Mouse (Mus musculus) MEL (cell line): ENCODE results near the gene Lect2. TPM values are rescaled to one million over a fixed set of nuclear protein-coding genes. Genes with fewer than 3 reads are reported as not detected.

ENCODE experiments used
- DNase-seq: peaks from one replicate; pipeline ENCODE4 v3.0.0; 2011; ENCODE audit warnings: low read depth, low spot score
- H3K27ac ChIP-seq: 2 replicates; pipeline ENCODE4 v1.5.1; 2012; ENCODE audit warnings: low read depth, mild to moderate bottlenecking, control low read depth, low read length, moderate library complexity; ENCODE audit not compliant: control insufficient read depth
- H3K27me3 ChIP-seq, 2 experiments: fragments of 150-350 bp in 1 of 2; sonication (generic) in 1 of 2; 2 replicates each; pipeline ENCODE4 v1.6.1; 2012; ENCODE audit warnings: low read length in 2 of 2, mild to moderate bottlenecking in 2 of 2, improper control_type of control experiment in 1 of 2, moderate library complexity in 1 of 2; ENCODE audit not compliant: insufficient read depth in 2 of 2, control insufficient read depth in 1 of 2
- H3K36me3 ChIP-seq, 2 experiments: 2 replicates each; pipeline ENCODE4 v1.6.1; 2012 to 2014; ENCODE audit warnings: low read length in 2 of 2, improper control_type of control experiment in 1 of 2, inconsistent platforms in 1 of 2, mild to moderate bottlenecking in 1 of 2; ENCODE audit not compliant: insufficient read depth in 2 of 2, control insufficient read depth in 1 of 2
- H3K4me1 ChIP-seq, 2 experiments: fragments of 150-350 bp in 1 of 2; sonication (generic) in 1 of 2; 2 replicates each; pipeline ENCODE4 v1.6.1; 2012; ENCODE audit warnings: low read length in 2 of 2, improper control_type of control experiment in 1 of 2, mild to moderate bottlenecking in 1 of 2; ENCODE audit not compliant: insufficient read depth in 2 of 2, control insufficient read depth in 1 of 2
- H3K4me3 ChIP-seq, 2 experiments: fragments of 150-350 bp in 1 of 2; sonication (generic) in 1 of 2; 2 replicates each; pipeline ENCODE4 v1.5.1; 2012; ENCODE audit warnings: low read depth in 2 of 2, low read length in 2 of 2, mild to moderate bottlenecking in 2 of 2, moderate library complexity in 2 of 2, control low read depth in 1 of 2, improper control_type of control experiment in 1 of 2; ENCODE audit not compliant: control insufficient read depth in 1 of 2, insufficient read depth in 1 of 2
- H3K79me2 ChIP-seq: 2 replicates; pipeline ENCODE4 v1.6.1; 2012; ENCODE audit warnings: mild to moderate bottlenecking, low read length, moderate library complexity; ENCODE audit not compliant: control insufficient read depth, poor library complexity, insufficient read depth
- H3K9ac ChIP-seq: 2 replicates; pipeline ENCODE4 v1.6.1; 2012; ENCODE audit warnings: low read depth, mild to moderate bottlenecking, control low read depth, low read length, moderate library complexity; ENCODE audit not compliant: control insufficient read depth, poor library complexity, severe bottlenecking
- H3K9me3 ChIP-seq: fragments of 150-350 bp; sonication (generic); replicated peaks from 2 replicates; pipeline ENCODE4 v1.6.1; 2012; ENCODE audit warnings: mild to moderate bottlenecking, low read length, improper control_type of control experiment, moderate library complexity; ENCODE audit not compliant: insufficient read depth
- BHLHE40 ChIP-seq: IDR thresholded peaks from 2 replicates; pipeline ENCODE4 v1.6.1; 2012; ENCODE audit warnings: low read depth, mild to moderate bottlenecking, inconsistent platforms, low read length, improper control_type of control experiment, borderline replicate concordance
- CHD1 ChIP-seq: IDR thresholded peaks from 2 replicates; pipeline ENCODE4 v1.6.1; 2012; ENCODE audit warnings: low read depth, mild to moderate bottlenecking, inconsistent platforms, low read length, improper control_type of control experiment
- CHD2 ChIP-seq: IDR thresholded peaks from 2 replicates; pipeline ENCODE4 v1.6.1; 2011; ENCODE audit warnings: low read length, improper control_type of control experiment
- E2F4 ChIP-seq: IDR thresholded peaks from 2 replicates; pipeline ENCODE4 v1.6.1; 2011; ENCODE audit warnings: low read depth, low read length, improper control_type of control experiment, borderline replicate concordance
- ELF1 ChIP-seq: IDR thresholded peaks from 2 replicates; pipeline ENCODE4 v1.6.1; 2014; ENCODE audit warnings: low read depth, mild to moderate bottlenecking, inconsistent platforms, low read length, improper control_type of control experiment, moderate library complexity
- EP300 ChIP-seq, 2 experiments: IDR thresholded peaks; 2 replicates each; pipeline ENCODE4 v1.6.1; 2011; ENCODE audit warnings: improper control_type of control experiment in 2 of 2, low read length in 2 of 2, low read depth in 1 of 2, mild to moderate bottlenecking in 1 of 2
- GABPA ChIP-seq: IDR thresholded peaks from 2 replicates; pipeline ENCODE4 v1.6.1; 2012; ENCODE audit warnings: low read depth, mild to moderate bottlenecking, inconsistent platforms, low read length, improper control_type of control experiment, moderate library complexity
- GATA1 ChIP-seq: IDR thresholded peaks from 2 replicates; pipeline ENCODE4 v1.6.1; 2011; ENCODE audit warnings: low read depth, low read length, improper control_type of control experiment
- HCFC1 ChIP-seq: IDR thresholded peaks from 2 replicates; pipeline ENCODE4 v1.6.1; 2012; ENCODE audit warnings: low read depth, mild to moderate bottlenecking, inconsistent platforms, low read length, improper control_type of control experiment, moderate library complexity
- MAZ ChIP-seq: IDR thresholded peaks from 2 replicates; pipeline ENCODE4 v1.6.1; 2012; ENCODE audit warnings: low read depth, mild to moderate bottlenecking, inconsistent platforms, low read length, improper control_type of control experiment
- MEF2A ChIP-seq: IDR thresholded peaks from 2 replicates; pipeline ENCODE4 v1.6.1; 2014; ENCODE audit warnings: low read depth, mild to moderate bottlenecking, inconsistent platforms, low read length, improper control_type of control experiment; ENCODE audit not compliant: poor library complexity, insufficient replicate concordance, severe bottlenecking; ENCODE audit errors: extremely low read depth
- MXI1 ChIP-seq: IDR thresholded peaks from 2 replicates; pipeline ENCODE4 v1.6.1; 2011; ENCODE audit warnings: mild to moderate bottlenecking, low read depth, low read length, improper control_type of control experiment
- MYC ChIP-seq: IDR thresholded peaks from 2 replicates; pipeline ENCODE4 v1.6.1; 2011; ENCODE audit warnings: low read depth, mild to moderate bottlenecking, low read length, improper control_type of control experiment, moderate library complexity
- NRF1 ChIP-seq: IDR thresholded peaks from 2 replicates; pipeline ENCODE4 v1.6.1; 2014; ENCODE audit warnings: low read depth, mild to moderate bottlenecking, inconsistent platforms, low read length, improper control_type of control experiment, moderate library complexity; ENCODE audit not compliant: poor library complexity, insufficient read depth, severe bottlenecking
- POLR2AphosphoS2 ChIP-seq: IDR thresholded peaks from 2 replicates; pipeline ENCODE4 v1.6.1; 2011; ENCODE audit warnings: low read length, improper control_type of control experiment
- RAD21 ChIP-seq: IDR thresholded peaks from 2 replicates; pipeline ENCODE4 v1.6.1; 2011; ENCODE audit warnings: mild to moderate bottlenecking, low read depth, low read length, improper control_type of control experiment
- RCOR1 ChIP-seq: IDR thresholded peaks from 2 replicates; pipeline ENCODE4 v1.6.1; 2012; ENCODE audit warnings: low read depth, mild to moderate bottlenecking, inconsistent platforms, low read length, improper control_type of control experiment
- SIN3A ChIP-seq: IDR thresholded peaks from 2 replicates; pipeline ENCODE4 v1.6.1; 2012; ENCODE audit warnings: low read length, improper control_type of control experiment, inconsistent platforms
- SMC3 ChIP-seq: IDR thresholded peaks from 2 replicates; pipeline ENCODE4 v1.6.1; 2011; ENCODE audit warnings: low read depth, low read length, improper control_type of control experiment
- UBTF ChIP-seq: IDR thresholded peaks from 2 replicates; pipeline ENCODE4 v1.6.1; 2012; ENCODE audit warnings: low read depth, mild to moderate bottlenecking, inconsistent platforms, low read length, improper control_type of control experiment, moderate library complexity, borderline replicate concordance; ENCODE audit not compliant: insufficient read depth
- USF1 ChIP-seq: IDR thresholded peaks from 2 replicates; pipeline ENCODE4 v1.6.1; 2014; ENCODE audit warnings: low read depth, mild to moderate bottlenecking, inconsistent platforms, low read length, improper control_type of control experiment, moderate library complexity
- ZKSCAN1 ChIP-seq: IDR thresholded peaks from 2 replicates; pipeline ENCODE4 v1.6.1; 2012; ENCODE audit warnings: low read depth, mild to moderate bottlenecking, inconsistent platforms, low read length, improper control_type of control experiment, moderate library complexity
- ZNF384 ChIP-seq: IDR thresholded peaks from 2 replicates; pipeline ENCODE4 v1.6.1; 2012; ENCODE audit warnings: low read depth, mild to moderate bottlenecking, inconsistent platforms, low read length, improper control_type of control experiment
- polyA plus RNA-seq, 2 experiments: library from polyadenylated mRNA; stranded (reverse) in 1 of 2; unstranded in 1 of 2; fragments of >175 nt in 1 of 2; fragments of >200 nt in 1 of 2; gene quantifications; 2 replicates each; pipeline versions ENCODE4 v1.2.1 to v1.2.4; 2012; ENCODE audit warnings: low replicate concordance in 2 of 2, low read depth in 1 of 2; ENCODE audit not compliant: insufficient read length in 2 of 2, insufficient read depth in 1 of 2, missing spikeins in 1 of 2
- total RNA-seq: library from RNA; depleted of rRNA; stranded (reverse); fragments of 300-350 nt; gene quantifications from 2 replicates; pipeline ENCODE4 v1.2.3, GENCODE M21; 2012

Lect2 gene
- total and polyA plus RNA-seq, 3 experiments = not detected

DNA sequence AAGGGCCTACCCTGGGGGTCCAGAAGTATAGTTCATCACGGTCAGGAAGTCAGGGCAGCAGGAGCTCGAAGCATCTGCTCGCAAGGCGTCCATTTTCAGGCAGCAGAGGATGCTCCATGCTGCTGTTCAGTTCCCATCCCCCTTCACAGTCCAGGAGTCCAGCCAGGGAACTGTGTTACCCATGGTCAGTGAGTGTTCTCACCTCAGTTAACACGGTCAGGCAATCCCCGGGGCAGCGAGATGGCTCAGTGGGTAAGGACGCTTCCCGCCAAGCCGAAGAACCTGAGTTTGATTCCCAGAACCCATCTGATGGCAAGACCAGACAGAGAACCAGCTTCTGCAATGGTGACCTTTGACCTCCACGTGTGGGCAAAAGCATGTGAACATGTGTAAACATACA is 20.0 kb downstream of the Lect2 start:
- Histone ChIP-seq H3K9ac (no peak overlapping the region), H3K27ac (no peak overlapping the region)
- no peak for TF ChIP-seq USF1
- no peak for TF ChIP-seq GATA1
- no peak for TF ChIP-seq CHD1
- TF ChIP-seq MAZ = no peak
- TF ChIP-seq MXI1 = no peak
- TF ChIP-seq UBTF = no peak
- TF ChIP-seq RCOR1 = no peak
- no peak for TF ChIP-seq CHD2
- TF ChIP-seq E2F4 = no peak
- TF ChIP-seq BHLHE40 = no peak
- TF ChIP-seq SIN3A = no peak
- no peak for TF ChIP-seq MYC
- no peak for TF ChIP-seq MEF2A
- no peak for TF ChIP-seq ZNF384
- no peak for TF ChIP-seq RAD21
- TF ChIP-seq, all 39 proteins: peak for 0
- no peak overlapping the region for H3K4me3 ChIP-seq
- H3K4me1 ChIP-seq = no peaks in the 10 kb centered on the region; a peak in 1 of 4 replicates
- no peak for DNase-seq
- H3K36me3 ChIP-seq = no peaks in the 10 kb centered on the region; a peak in 1 of 4 replicates
- no peaks in the 10 kb centered on the region for H3K27me3 ChIP-seq
- no peaks in the 10 kb centered on the region for H3K9me3 ChIP-seq
- H3K79me2 ChIP-seq = no peaks in the 10 kb centered on the region

DNA sequence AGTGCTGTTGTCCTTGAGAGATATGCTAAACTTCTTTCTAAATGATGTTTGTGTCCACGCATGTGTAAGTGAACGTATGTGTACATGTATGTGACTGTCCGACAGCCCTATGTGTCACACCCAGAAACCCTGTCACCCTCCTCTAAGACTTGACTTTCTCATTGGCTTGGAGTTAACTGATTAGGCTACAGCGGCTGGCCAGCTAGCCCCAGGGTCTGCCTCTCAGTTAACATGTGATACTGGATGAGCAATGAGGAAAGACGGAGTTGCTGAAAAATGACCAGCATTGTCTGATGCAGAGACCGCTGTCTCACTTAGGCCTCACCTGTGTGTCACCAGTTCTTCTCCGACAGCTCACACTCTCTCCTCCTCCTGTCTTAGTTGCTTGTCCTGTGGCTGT is 20.5 kb downstream of the Lect2 start:
- no peaks in the 10 kb centered on the region for H3K9me3 ChIP-seq
- no peak overlapping the region for H3K9ac ChIP-seq

More for the DNA sequence above, 20.5 kb downstream of the Lect2 start:
- Histone ChIP-seq H3K79me2 (no peaks in the 10 kb centered on the region), H3K36me3 (no peaks in the 10 kb centered on the region; a peak in 1 of 4 replicates), H3K27ac (no peak overlapping the region), H3K27me3 (no peaks in the 10 kb centered on the region), H3K4me1 (no peaks in the 10 kb centered on the region; a peak in 1 of 4 replicates), H3K4me3 (no peak overlapping the region)
- TF ChIP-seq SMC3 = no peak
- no peak for TF ChIP-seq NRF1
- no peak for TF ChIP-seq ZNF384
- no peak for TF ChIP-seq EP300 (IDR thresholded peaks at IDR 0.05; ENCODE audit: low read depth in 1 of 2, low read length in 2 of 2)
- no peak for TF ChIP-seq CHD1
- no peak for TF ChIP-seq GABPA
- TF ChIP-seq ELF1 = no peak
- TF ChIP-seq UBTF = no peak
- no peak for TF ChIP-seq SIN3A
- TF ChIP-seq CHD2 = no peak
- no peak for TF ChIP-seq HCFC1
- TF ChIP-seq ZKSCAN1 = no peak
- no peak for TF ChIP-seq POLR2AphosphoS2
- no peak for DNase-seq
